ENCODE assay signal across 12 mouse cellular contexts in the genomic region with DNA sequence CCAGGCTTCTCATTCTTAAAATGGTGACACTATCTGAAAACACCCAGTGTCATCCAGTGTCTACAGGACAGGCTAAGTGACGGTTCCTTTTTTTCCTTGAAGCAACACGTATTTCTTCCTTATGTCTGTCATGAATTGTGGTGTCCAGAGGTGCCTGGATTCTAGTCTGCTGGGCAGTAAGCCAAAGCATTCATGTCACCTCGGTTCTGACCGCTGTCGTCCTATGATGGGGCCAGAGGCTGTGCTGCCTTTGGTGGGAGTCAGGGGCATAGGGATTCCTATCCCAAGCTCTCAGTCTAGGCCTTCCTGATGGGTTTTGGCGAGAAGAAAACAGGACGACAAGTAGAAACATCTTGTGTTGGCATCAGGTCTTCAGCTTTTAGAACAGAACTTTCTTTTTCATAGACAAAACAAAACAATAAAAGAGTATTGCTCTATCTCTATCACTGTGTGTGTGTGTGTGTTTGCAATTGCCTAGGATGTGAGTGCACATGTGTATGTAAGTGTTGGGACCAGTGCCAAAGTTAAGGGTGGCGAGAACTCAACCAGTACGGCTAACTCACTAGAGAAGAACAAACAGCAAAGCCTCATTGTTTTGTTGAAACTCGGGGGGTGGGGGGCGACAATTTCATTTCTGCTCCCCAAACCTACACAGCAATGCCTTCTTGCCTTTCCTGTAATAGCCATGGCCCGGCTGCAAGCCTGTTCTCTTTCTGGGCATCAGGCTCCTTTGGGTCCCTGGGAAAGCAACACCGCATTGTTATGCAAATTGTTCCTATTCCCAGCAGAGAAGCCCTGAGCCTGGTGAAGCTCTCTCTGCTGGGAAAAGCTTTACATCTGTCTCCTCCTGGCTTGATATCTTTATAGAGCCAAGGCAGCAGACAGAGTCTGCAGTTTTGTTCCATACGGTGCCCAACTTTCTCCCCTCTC.
DNase-seq lines count a peak whose midpoint lies in the region; ATAC-seq and TF ChIP-seq lines count a peak whose summit lies in the region.
"Had no signal": no experiment of that assay in that cellular context is flagged by ENCODE, and none has a peak within 500 bp of the region (broad histone marks: within the 10 kb centered on the region; RNA-seq: fewer than 3 reads in every experiment).

No protein-coding gene starts in this region.

- peaks cover 2% of the 10 kb centered on the region; the same call in 1 of the 2 replicates for H3K27me3 ChIP-seq in forebrain, embryonic 11.5 days (ENCODE audit: control insufficient read depth, insufficient read depth, low read length)
- peaks cover 46% of the 10 kb centered on the region for H3K27me3 ChIP-seq in forebrain, embryonic 10.5 days (ENCODE audit: poor library complexity, severe bottlenecking)
- H3K27me3 ChIP-seq in liver, postnatal 0 days (ENCODE audit: insufficient read depth, low read length) = no peaks in the 10 kb centered on the region
- H3K27me3 ChIP-seq: limb, embryonic 12.5 days; Patski had no signal

- 0 out of 2 replicates have a peak, but pooled peaks have one; percentile 39 for ATAC-seq in forebrain, embryonic 11.5 days (replicated peaks; ENCODE audit: low FRiP score)
- no peak for ATAC-seq in liver, postnatal 0 days
- ATAC-seq: inflammation-experienced regulatory T-cells, adult 6 months; Patski had no signal

- H3K4me3 ChIP-seq in forebrain, embryonic 11.5 days (ENCODE audit: low read depth, low read length) = no peak overlapping the region
- H3K4me3 ChIP-seq in forebrain, embryonic 10.5 days = no peak overlapping the region
- no peak overlapping the region for H3K4me3 ChIP-seq in liver, postnatal 0 days (ENCODE audit: low read depth, low read length)
- H3K4me3 ChIP-seq: limb, embryonic 12.5 days had no signal

- no peak overlapping the region for H3K9ac ChIP-seq in forebrain, embryonic 11.5 days (ENCODE audit: low read length)
- H3K9ac ChIP-seq in liver, postnatal 0 days (replicated peaks) = no peak overlapping the region
- H3K9ac ChIP-seq: limb, embryonic 12.5 days had no signal

- TF ChIP-seq EP300 in liver, postnatal 0 days (IDR thresholded peaks at IDR 0.05; ENCODE audit: low read depth) = no peak

- peak; percentile 51 for DNase-seq in forebrain, embryonic 11.5 days (ENCODE audit: low spot score)
- DNase-seq in forebrain, embryonic 10.5 days (ENCODE audit: extremely low spot score, low spot score) = no peak
- peak; percentile 24 to 26 for DNase-seq in right cerebral cortex, postnatal 10 days (ENCODE audit: low spot score in 2 of 2)
- no peak for DNase-seq in right cerebral cortex, postnatal 36 days (ENCODE audit: low spot score in 2 of 2)
- DNase-seq in mesoderm, embryonic 11.5 days (ENCODE audit: low read depth, low spot score) = peak; percentile 40
- DNase-seq in thymus, postnatal 25 days = no peak
- no peak for DNase-seq in urinary bladder, postnatal 25 days (ENCODE audit: low spot score)
- DNase-seq in liver, postnatal 0 days = no peak
- DNase-seq: lung, postnatal 36 days had no signal

- H3K36me3 ChIP-seq in forebrain, embryonic 11.5 days (ENCODE audit: control insufficient read depth, insufficient read depth, low read length) = no peaks in the 10 kb centered on the region
- H3K36me3 ChIP-seq in forebrain, embryonic 10.5 days (replicated peaks) = no peaks in the 10 kb centered on the region
- no peaks in the 10 kb centered on the region for H3K36me3 ChIP-seq in liver, postnatal 0 days (replicated peaks; ENCODE audit: insufficient read depth, low read length)
- H3K36me3 ChIP-seq: limb, embryonic 12.5 days had no signal

- H3K27ac ChIP-seq in forebrain, embryonic 11.5 days (ENCODE audit: low read depth, low read length) = no peak overlapping the region
- no peak overlapping the region for H3K27ac ChIP-seq in forebrain, embryonic 10.5 days
- H3K27ac ChIP-seq in liver, postnatal 0 days (ENCODE audit: low read depth) = no peak overlapping the region
- H3K27ac ChIP-seq: limb, embryonic 12.5 days had no signal

- no peak for TF ChIP-seq CTCF in liver, postnatal 0 days (IDR thresholded peaks at IDR 0.05; ENCODE audit: low read depth)

- H3K4me1 ChIP-seq in forebrain, embryonic 11.5 days (replicated peaks; ENCODE audit: control insufficient read depth, insufficient read depth, low read length) = peaks cover 3% of the 10 kb centered on the region; the same call in 1 of the 2 replicates
- H3K4me1 ChIP-seq in forebrain, embryonic 10.5 days = peaks cover 19% of the 10 kb centered on the region
- no peaks in the 10 kb centered on the region for H3K4me1 ChIP-seq in liver, postnatal 0 days (ENCODE audit: insufficient read depth)

- no peak overlapping the region for H3K4me2 ChIP-seq in forebrain, embryonic 11.5 days (ENCODE audit: low read depth, low read length, severe bottlenecking)
- H3K4me2 ChIP-seq in liver, postnatal 0 days (ENCODE audit: low read depth, low read length) = no peak overlapping the region
- H3K4me2 ChIP-seq: limb, embryonic 12.5 days had no signal

- 48% methylated on average over 14 of the region's 14 CpGs for WGBS in forebrain, embryonic 11.5 days
- WGBS in forebrain, embryonic 10.5 days = 53% methylated on average over 14 of the region's 14 CpGs
- 56% methylated on average over 14 of the region's 14 CpGs for WGBS in liver, postnatal 0 days (ENCODE audit: insufficient replicate concordance)

- H3K9me3 ChIP-seq in forebrain, embryonic 11.5 days (ENCODE audit: control insufficient read depth, low read length) = no peaks in the 10 kb centered on the region
- no peaks in the 10 kb centered on the region for H3K9me3 ChIP-seq in forebrain, embryonic 10.5 days
- no peaks in the 10 kb centered on the region for H3K9me3 ChIP-seq in liver, postnatal 0 days (ENCODE audit: low read length)
- H3K9me3 ChIP-seq: limb, embryonic 12.5 days had no signal

Comparison
In these comparisons a context has a peak if more than half of its experiments do, and no peak if none do; other contexts are left out.
1. DNase-seq: peak in forebrain, embryonic 11.5 days (single experiment), right cerebral cortex, postnatal 10 days (2 of 2) and mesoderm, embryonic 11.5 days (single experiment); none in forebrain, embryonic 10.5 days (single experiment), right cerebral cortex, postnatal 36 days (0 of 2), thymus, postnatal 25 days (single experiment), urinary bladder, postnatal 25 days (single experiment) and liver, postnatal 0 days (single experiment).